Mouse (Mus musculus): ENCODE results near the gene Hoga1.

Hoga1 gene

GRCm38 (mm10) chr19:42045269-42046102 lies at the start of gene Hoga1:
Hoga1 (plus strand) TSS chr19:42045610.
- in situ Hi-C loops (cut with MboI, MseI), result no loop called here

GRCm38 (mm10) chr19:41997090-41997489 lies 48.3 kb upstream of the Hoga1 start:
- in situ Hi-C loops (cut with MboI, MseI), result no loop called here

- in situ Hi-C loops (cut with MboI, MseI), result no loop called here
Measured at GRCm38 (mm10) chr19:41998770-41999548, 46.5 kb upstream of the Hoga1 start.

GRCm38 (mm10) chr19:41999688-42000283 lies 45.6 kb upstream of the Hoga1 start:
- in situ Hi-C loops (cut with MboI, MseI), result no loop called here

- in situ Hi-C loops (cut with MboI, MseI), result no loop called here
Measured at GRCm38 (mm10) chr19:42000446-42000958, 44.9 kb upstream of the Hoga1 start.

- in situ Hi-C loops (cut with MboI, MseI), result no loop called here
Measured at GRCm38 (mm10) chr19:42001253-42001980, 44.0 kb upstream of the Hoga1 start.

- in situ Hi-C loops (cut with MboI, MseI), result no loop called here
Measured at GRCm38 (mm10) chr19:42004258-42004657, 41.2 kb upstream of the Hoga1 start.

- in situ Hi-C loops (cut with MboI, MseI), result no loop called here
Measured at GRCm38 (mm10) chr19:42005616-42006015, 39.8 kb upstream of the Hoga1 start.

GRCm38 (mm10) chr19:42006568-42006967 lies 38.8 kb upstream of the Hoga1 start:
- in situ Hi-C loops (cut with MboI, MseI), result no loop called here

GRCm38 (mm10) chr19:42008586-42008985 lies 36.8 kb upstream of the Hoga1 start:
- in situ Hi-C loops (cut with MboI, MseI), result no loop called here

- in situ Hi-C loops (cut with MboI, MseI), result no loop called here
Measured at GRCm38 (mm10) chr19:42009067-42009466, 36.3 kb upstream of the Hoga1 start.

GRCm38 (mm10) chr19:42010436-42010835 lies 35.0 kb upstream of the Hoga1 start:
- in situ Hi-C loops (cut with MboI, MseI), result no loop called here

- in situ Hi-C loops (cut with MboI, MseI), result no loop called here
Measured at GRCm38 (mm10) chr19:42011123-42011522, 34.3 kb upstream of the Hoga1 start.

- in situ Hi-C loops (cut with MboI, MseI), result no loop called here
Measured at GRCm38 (mm10) chr19:42014231-42014825, 31.1 kb upstream of the Hoga1 start.

GRCm38 (mm10) chr19:42015001-42015400 lies 30.4 kb upstream of the Hoga1 start:
- in situ Hi-C loops (cut with MboI, MseI), result no loop called here

GRCm38 (mm10) chr19:42016251-42016650 lies 29.2 kb upstream of the Hoga1 start:
- in situ Hi-C loops (cut with MboI, MseI), result no loop called here

GRCm38 (mm10) chr19:42016840-42017239 lies 28.6 kb upstream of the Hoga1 start:
- in situ Hi-C loops (cut with MboI, MseI), result no loop called here

GRCm38 (mm10) chr19:42017399-42018247 lies 27.8 kb upstream of the Hoga1 start:
- in situ Hi-C loops (cut with MboI, MseI), result no loop called here

- in situ Hi-C loops (cut with MboI, MseI), result no loop called here
Measured at GRCm38 (mm10) chr19:42019011-42019522, 26.3 kb upstream of the Hoga1 start.
